Mouse (Mus musculus): Measurements from ENCODE around the gene Macrod1.

DNA sequence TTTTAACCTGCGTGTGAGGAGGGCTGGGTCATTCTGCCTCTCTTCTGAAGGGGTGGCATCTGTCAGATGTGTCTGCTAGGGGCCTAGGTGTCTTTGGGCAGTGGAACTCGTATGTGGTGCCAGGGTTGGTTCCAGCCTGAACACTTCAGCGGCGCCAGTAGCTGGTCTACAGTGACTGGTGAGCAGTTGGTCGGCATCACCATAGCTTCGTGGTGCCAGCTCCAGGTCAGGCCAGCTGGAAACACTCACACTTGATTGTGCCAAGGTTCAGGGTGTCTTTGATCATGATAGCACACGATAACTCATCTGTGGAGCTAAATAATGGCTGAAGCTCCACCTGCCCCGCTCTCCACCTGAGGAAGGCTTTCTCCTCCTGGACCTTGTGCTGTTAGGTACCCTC, 6.3 kb downstream of the Macrod1 start:
- TF ChIP-seq CTCF (IDR thresholded peaks at IDR 0.05): no peak
- TF ChIP-seq EP300 (IDR thresholded peaks at IDR 0.05): no peak

Data from lung, postnatal 0 days (tissue).